Mouse (Mus musculus) urinary bladder, adult 18-20 months (tissue): Measurements from ENCODE around the gene Dek.
A peak's percentile ranks its signal among the peaks of the same experiment; 100 is the strongest.

Source experiments
- DNase-seq, 2 experiments: peaks; one replicate each; pipeline ENCODE4 v3.0.0; 2022; ENCODE audit warnings: low spot score in 2 of 2, mixed read lengths in 2 of 2

Gene Dek

DNA sequence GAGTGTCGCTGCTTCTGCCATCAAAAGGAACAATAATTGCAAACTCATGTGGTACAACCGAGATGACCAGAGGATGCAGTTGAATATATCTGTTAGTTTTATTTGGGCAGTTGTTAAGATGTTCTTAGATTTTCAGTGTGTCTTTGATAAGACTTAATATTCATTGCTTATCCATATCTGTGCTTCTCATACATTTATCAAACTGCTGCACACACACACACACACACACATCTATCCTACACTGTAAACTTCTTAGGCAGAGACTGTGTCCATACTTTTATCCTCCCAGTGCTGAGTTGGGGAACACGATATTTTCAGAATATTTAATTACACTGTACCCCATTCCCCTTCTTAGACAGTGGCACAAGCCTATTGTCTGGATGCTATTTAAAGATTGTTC is 5.2 kb upstream of the Dek start:
- DNase-seq: no peak

DNA sequence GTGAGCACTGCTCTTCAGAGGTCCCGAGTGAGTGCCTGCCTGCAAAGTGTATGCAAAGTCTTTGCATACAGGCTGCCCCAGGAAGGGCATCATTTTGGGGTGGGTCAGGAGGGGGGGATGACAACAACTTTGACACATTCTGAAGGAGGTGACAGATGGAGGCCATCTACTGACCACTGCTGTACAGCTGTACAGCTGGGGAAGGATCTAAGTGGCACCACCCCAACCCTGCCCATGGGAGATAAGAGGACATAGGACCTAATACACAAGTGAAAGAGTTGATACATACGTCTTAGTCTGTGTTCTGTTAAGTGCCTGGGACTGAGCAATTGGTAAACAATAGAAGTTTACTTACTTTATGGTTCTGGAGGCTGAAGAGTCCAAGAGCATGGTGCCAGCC is 3.2 kb upstream of the Dek start:
- no peak for DNase-seq

DNA sequence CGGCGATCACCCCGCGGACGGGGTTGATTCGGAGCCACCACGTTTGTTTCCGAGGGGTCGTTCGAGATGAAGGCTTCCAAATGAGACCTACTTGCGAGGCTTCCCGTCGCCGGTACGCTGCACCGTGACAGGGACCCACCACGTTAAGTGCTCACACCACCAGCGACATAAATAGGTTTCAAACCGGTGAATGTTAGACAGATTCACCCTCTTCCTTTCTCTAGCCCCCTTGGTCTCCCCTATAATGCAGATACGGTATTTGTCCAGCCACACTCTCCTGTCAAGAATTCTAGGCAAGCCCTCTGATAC is 533 bp upstream of the Dek start:
- DNase-seq: no peak

DNA sequence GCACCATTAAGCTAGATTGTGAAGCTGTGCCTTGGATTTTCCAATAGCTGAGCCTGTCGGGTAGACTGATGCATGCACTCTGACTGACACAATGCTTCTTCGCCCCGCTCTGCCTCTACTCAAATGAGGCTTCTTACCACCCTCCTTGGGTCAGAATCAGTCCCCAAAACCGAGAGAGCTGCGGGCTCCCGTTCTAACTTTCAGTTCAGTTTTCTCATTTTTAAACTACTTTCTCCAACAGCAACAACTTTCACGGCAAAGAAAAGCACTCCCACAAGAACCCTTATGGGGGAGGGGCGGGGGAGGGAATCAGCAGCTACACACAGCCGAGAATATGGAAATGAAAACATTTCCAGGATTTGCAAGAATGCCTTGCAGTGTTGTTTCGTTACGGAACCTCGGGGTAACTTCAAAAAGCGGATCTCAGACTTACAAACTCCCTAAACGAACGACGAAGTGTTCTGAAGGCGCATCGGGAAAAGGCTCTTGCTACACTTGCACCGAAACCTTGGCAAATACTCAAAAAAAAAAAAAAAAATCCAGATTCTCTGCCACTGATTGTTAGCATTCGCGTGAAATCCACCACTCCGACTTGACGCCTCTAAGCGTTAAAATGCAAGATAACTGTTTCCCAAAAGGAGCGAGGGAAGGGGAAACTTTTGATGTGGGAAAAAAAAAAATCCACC is 1.0 kb downstream of the Dek start:
- no peak for DNase-seq

DNA sequence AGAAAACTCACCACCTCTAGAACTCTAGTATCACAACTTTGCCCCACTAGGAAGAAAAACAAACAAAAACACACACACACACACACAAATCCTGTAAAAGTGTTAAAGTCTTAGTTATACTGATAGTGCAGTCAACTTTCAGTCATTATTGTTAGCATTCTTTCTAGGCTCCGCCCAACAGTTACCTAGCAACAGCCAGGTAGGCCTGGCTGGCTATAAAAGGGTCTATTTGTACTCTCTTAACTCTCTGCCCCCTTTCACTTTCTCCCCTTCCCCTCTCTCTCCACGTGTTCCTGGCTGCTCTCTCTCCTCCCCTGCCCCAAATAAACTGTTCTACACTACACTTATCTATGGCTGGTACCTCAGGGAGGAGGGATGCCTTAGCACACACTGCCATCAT is 1.9 kb downstream of the Dek start:
- DNase-seq: no peak

DNA sequence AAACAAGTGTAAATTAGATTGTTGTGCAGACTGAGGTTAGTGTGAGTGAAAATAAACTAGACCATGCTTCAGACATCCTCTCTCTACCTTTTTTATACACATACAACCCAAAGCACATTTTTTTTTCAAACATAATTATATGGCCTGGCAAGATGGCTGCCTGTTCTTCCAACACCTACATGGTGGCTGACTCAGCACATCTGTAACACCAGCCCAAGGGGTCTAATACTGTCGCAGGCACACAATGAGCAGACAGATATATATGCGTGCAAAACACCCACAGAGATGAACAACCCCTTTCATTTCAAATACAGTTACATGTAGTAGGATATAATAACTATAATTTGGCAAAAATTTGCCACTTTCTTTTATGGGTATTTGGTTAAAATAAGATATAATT is 5.4 kb downstream of the Dek start:
- no peak for DNase-seq

DNA sequence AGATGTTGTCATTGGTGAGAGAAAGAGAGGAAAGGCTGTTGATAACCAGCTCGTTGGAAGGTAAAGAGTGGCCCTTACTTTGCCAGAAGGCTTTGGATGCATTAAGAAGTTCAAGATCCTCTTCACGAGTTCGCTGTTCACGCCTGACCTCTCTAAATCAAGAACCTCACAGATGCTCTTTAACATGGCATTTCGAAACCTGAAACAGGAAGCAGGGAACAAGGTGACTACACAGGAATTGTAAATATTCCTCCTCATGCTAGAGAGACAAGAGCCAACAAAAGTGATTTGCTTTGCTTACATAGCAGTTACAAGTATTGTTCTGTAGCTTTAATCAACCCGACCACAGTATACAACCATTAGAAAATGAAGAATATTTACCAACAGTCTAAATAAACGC is 6.7 kb downstream of the Dek start:
- no peak for DNase-seq

DNA sequence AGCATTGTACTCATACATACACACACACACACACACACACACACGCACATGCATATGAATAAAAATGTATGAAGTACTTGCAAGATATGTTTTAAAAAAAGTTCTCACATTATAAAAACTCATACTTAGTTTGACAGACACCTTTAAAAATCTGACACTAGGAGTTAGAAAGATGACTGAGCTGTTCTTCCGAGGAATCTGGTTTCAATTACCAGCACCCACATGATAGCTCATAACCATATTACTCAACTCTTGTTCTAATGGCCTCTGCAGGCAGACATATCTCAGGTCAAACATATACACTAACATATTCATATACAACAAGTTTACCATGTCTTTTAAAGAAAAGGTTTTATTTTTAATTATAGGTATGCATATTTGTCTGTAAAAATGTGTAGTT is 9.4 kb downstream of the Dek start:
- no peak for DNase-seq

DNA sequence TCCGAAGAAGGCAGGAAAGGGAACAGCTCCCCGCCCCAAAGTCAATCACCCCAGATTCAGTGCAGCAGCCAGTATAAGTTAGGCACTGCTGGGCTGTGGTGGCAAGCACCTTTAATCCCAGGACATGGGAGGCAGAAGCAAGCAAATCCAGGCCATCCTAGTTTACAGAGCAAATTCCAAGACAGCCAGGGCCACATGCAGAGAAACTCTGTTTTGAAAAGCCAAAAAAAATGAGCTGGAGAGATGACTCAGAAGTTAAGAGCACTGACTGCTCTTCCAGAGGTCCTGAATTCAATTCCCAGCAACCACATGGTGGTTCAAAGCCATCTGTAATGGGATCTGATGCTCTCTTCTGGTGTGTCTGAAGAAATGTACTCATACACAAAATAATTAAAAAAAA is 12.2 kb downstream of the Dek start:
- DNase-seq: no peak

DNA sequence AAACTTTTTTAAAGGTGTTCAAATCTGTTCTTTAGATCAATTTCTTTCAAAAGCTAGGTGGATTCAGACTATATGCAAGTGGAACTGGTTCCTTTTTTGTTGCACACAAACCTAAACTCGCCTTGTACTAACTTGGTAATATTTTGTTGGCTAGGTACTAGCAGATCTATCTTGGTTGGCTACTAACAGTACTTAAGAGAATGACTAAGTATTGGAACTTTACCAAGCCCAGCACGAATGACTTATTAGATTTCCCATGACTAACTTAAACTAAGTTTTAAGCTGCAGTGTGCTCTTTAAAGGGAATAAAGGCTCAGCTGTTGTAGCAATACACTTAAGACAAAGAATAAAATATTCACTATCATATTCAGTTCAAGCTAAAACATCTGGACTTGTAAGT is 16.7 kb downstream of the Dek start:
- DNase-seq: no peak

DNA sequence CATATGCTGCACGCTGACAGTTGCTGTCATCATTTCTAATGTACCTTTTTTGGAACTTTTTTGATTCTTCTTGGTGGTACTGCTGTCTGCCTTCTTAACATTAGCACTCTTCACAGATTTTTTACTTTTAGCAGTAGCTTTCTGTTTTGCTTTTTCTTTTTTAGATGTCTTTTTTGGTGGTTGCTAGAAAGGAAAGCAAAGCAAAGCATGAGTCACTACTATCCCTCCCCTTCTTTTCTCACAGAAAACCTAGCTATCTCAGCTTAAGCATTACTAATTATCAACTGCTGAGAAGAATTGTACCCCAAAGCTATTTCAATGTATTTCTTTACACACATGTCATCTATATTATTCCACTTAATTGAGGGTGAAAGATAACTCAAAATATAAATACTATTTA is 17.6 kb downstream of the Dek start:
- no peak for DNase-seq

DNA sequence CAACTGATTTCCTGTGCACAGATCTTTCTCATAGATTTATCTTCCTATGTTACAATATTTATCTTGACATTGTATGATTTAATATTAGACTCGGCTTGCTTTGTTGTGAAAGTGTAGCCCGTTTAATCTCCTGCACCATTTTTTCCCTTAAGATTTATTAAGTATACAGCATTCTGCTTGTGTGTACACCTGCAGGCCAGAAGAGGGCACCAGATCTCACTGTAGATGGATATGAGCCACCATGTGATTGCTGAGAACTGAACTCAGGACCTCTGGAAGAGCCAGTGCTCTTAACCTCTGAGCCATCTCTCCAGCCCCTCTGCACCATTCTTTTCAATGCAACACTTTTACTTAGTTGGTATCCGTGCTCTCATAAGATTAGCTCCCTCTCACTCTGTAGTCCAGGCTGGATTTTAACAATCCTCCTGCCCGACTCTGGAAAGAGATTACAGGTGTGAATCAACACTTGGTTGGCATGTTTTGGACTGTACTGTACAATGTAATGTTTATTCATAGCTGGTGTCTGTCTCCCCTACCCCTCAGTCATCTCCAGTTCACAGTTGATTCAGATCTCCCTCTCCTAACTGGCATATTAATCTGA is 25.0 kb downstream of the Dek start:
- no peak for DNase-seq

DNA sequence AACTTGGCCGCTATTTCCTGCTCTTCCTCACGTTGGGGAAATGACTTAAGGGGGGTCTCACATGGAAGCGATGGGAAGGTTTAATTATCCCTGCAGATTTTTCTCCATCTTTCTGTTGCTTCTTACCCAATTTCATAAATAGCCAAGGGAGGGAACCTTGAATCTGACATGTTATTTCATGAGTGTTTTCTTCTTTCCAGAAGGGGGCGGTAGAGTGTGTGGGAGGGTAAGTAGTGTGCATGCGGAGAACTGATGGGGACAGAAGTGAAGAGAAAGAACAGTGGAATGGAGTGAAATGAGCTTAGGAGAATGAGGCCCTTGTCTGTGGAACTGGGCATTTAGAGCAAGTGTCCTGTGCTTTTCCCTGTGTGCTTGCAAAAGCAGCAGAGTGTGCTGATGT is 27.2 kb downstream of the Dek start:
- DNase-seq: no peak

DNA sequence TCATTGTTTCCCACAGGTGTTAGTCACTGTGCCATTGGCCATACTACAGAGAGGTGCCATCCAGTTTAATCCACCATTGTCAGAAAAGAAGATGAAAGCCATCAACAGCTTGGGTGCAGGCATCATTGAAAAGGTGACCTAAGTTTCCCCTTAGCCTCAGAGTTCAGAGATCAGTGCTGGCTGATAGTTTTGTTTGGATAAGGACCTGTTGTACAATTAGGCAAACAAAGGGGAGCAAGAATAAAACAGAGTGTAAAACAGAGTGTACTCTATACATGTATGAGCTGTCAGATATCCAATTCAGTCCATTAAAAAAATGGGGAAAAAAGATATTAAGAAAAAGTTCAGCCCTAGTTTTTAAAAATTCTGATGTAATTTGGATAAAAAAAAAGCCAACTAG is 28.6 kb downstream of the Dek start:
- DNase-seq: no peak

DNA sequence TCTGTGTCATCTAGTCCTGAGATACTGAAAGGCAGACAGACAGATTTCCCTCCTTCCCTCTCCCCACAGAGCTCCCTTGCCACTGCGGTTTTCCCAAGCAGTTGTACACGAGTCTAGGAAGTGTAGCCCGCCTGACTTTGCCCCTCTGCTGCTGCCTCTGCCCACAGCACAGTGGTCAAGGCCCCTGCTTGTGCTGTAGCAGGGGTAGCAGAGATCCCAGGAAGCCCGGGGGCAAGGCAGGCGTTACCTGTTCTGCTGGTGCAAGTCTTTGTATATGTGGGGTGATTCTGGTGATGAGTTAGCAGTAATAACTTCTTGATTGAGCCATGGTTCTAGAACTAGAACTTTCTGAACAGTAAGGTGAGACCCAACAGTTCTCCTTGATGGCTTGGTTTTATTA is 29.8 kb downstream of the Dek start:
- no peak for DNase-seq

DNA sequence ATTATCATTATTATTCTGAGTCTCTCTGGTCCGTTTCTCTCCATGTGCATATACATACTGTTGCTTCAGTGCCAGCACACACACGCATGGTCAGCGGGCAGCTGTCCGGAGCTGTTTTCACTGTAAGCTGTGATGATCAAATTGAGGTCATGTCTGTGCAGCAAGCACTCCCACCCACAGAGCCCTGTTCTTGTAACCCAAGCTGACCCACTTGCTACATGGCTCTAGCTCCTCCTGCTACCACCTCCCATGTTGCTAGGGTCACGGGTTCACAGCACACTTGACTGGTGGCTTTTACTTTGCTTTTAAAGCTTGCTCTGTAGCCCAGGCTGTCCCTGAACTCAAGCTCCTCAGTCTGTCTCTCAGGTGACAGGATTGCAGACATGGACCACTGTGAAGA is 33.5 kb downstream of the Dek start:
- no peak for DNase-seq

DNA sequence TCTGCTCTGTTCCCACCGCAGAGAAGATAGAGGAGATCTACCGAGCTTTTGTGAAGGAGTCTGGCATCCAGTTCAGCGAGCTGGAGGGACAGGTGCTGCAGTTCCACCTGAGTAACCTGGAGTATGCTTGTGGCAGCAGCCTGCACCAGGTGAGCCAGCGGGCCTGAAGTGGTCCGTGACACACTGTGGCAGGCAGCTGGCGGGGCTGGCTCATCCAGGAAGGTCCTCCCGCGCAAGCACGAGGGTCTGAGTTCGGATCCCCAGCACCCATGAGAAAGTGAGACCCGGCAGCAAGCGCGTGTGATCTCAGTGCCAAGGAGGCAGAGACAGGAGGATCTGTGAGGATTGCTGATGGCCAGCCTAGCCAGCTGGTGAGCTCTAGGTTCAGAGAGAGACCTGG is 34.1 kb downstream of the Dek start:
- DNase-seq: no peak

DNA sequence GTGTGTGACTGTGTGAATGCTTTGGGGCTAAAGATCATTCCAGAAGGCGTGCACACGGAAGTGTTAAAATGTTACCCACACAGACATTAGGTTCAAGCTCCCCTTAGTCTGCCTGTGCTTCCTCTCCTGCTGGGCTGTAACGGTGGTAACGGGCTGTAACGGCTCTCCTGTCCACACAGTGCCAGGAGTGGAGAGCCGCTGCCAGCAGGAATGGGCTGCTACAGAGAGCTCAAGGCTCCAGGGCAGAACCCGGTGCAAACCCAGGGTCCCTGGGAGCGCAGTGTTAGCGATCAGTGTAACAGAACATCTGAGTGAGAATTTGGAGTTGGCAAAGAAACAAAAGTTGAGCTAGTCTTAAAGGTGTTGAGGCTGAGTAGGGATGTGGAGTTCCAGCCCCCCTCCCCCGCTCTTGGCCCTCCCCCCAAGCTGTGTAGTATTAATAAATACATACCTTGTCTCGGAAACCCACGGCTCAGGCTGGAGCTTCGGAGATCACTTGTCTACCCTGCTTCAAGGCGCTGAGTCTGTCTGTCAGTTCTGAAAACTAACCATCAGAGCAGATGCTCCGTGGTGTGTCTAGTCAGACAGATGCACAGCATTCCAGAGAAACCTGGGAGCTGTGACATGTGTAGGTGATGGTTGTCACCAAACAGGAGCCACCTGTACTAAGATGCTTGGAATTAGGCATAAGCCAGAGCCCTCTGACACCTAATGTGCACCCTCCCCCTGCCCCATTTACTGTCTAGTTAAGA is 35.5 kb downstream of the Dek start:
- DNase-seq: no peak

DNA sequence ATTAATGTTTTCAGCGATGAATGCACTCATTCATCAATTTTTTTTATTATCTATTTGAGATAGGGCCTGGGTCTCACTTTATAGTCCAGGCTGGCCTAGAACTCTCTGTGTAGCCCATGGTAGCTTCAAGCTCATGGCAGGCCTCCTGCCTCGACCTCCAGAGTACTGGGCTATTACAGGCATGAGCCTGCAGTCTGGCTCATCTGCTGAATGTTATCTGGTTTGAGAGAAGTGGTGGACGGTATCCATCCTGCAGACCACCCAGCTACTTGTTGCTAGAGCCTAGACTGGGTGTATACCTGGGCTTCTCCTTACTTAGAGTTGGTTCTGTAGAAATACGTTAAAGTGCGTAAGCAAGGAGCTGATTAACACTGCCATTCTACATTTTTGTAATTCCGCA is 39.0 kb downstream of the Dek start:
- DNase-seq: no peak

DNA sequence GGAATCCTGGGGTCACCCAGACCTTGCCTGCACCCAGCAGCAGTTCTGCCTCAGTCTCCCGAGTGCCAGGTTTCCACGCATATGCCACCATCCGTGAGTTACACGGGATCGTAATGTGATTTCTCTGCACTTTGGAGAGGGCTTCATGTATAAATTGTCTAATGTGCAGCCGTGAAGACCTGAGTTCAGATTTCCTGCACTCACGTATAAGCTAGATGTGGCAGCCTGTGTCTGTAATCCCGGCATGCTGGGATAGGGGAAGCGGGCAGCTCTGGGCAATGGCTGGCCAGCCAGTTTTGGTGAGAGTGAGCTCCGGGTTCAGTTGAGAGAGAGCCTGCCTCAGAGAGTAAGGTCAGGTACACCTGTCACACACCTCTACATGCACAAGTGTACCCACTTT is 39.5 kb downstream of the Dek start:
- DNase-seq: no peak

DNA sequence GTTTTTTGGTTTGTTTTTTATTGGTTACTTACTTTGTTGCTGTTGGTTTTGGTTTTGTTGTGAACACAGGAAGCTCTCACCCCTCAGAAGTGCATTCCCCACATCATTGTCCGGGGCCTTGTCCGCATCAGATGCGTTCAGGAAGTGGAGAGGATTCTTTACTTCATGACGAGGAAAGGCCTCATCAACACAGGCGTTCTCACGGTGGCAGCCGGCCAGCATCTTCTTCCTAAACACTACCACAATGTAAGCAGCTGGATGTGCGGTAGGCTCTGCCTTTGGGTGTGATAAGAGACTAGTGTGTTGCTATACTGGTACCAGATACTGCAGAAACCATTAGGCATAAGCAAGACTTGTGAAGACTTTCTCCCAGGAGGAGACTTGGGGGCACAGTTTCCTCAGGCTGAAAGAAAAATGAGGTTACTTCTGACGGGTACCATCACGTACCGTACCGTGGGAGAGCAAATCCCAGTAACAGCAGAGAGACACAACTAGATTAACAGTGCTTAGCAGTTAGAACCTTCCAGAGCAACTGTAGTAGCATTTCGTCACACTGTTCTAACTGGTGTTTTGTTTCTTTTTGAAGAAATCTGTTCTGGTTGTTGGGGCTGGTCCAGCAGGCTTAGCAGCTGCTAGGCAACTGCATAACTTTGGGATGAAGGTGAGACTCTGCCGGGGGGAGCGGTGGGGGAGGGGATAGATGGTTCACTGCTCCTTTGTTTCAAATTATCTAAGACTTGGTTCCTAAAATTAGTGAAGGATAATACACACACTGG is 41.8 kb downstream of the Dek start:
- no peak for DNase-seq

DNA sequence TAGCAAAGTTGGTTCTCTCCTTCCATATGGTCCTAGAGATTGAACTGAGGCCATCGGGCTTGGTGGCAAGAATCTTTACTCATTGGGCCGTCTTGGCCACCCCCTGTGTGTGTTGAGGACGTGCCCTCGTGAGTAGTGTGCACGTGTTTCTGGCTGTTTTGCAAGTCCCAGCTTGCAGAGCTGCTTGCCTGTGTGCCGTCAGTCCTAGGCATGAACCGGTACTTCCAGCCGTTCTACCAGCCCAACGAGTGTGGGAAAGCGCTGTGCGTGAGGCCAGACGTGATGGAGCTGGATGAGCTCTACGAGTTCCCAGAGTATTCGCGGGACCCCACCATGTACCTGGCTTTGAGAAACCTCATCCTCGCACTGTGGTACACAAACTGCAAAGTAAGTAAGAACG is 43.2 kb downstream of the Dek start:
- DNase-seq: peak; percentile 38 to 72

DNA sequence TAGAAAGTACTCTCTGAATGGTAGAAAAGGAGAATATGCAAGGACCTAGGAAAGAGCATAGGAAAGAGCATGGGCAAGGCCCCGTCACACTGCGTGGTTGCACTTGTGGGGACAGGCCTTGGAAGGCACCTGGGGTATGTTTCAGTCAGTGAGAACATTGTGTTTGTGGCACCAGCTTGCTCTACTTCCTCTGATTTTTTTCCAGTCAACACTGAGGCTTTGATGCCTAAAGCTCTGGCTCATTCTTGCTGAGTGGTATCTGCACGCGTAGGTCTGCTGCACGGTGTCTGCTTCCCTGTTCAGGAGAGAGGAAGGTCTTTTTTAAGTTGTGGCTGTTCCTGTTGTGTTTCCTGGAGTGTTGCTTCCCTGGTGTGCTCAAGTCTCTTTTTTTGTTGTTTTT is 49.2 kb downstream of the Dek start:
- no peak for DNase-seq
